Mouse (Mus musculus): ENCODE measurements around the gene Trpc4ap. TPM values are rescaled to one million over a fixed set of nuclear protein-coding genes. Genes with fewer than 3 reads are reported as not detected.

Trpc4ap gene
- total and polyA plus RNA-seq, 3 experiments, result 60.4 to 187 (median 161) TPM

GRCm38 (mm10) chr2:155681874-155682273 lies 10.3 kb downstream of the Trpc4ap start:
- DNase-seq (ENCODE audit: low read depth, low spot score), result no peak
- no peak for TF ChIP-seq TCF12 (IDR thresholded peaks at IDR 0.05; ENCODE audit: low read depth, low read length)
- TF ChIP-seq TBP (IDR thresholded peaks at IDR 0.05; ENCODE audit: low read depth, low read length), result no peak
- no peak for TF ChIP-seq RAD21 (IDR thresholded peaks at IDR 0.05; ENCODE audit: low read depth, low read length)
- no peak for TF ChIP-seq HCFC1 (IDR thresholded peaks at IDR 0.05; ENCODE audit: low read depth, low read length)
- no peak for TF ChIP-seq MYC (IDR thresholded peaks at IDR 0.05; ENCODE audit: low read depth, low read length)
- no peak for TF ChIP-seq POLR2A (IDR thresholded peaks at IDR 0.05; ENCODE audit: control insufficient read depth in 1 of 2, insufficient read depth in 1 of 2, low read depth in 1 of 2, low read length in 2 of 2, poor library complexity in 1 of 2)
- no peak for TF ChIP-seq ELF1 (IDR thresholded peaks at IDR 0.05; ENCODE audit: low read depth, low read length)
- TF ChIP-seq USF2 (IDR thresholded peaks at IDR 0.05; ENCODE audit: borderline replicate concordance in 1 of 2, insufficient read depth in 1 of 2, low read depth in 1 of 2, low read length in 2 of 2), result no peak
- TF ChIP-seq SMC3 (IDR thresholded peaks at IDR 0.05; ENCODE audit: low read depth, low read length), result no peak
- TF ChIP-seq MAX (IDR thresholded peaks at IDR 0.05; ENCODE audit: low read length), result no peak
- TF ChIP-seq ZKSCAN1 (IDR thresholded peaks at IDR 0.05; ENCODE audit: low read depth, low read length), result no peak
- TF ChIP-seq JUND (IDR thresholded peaks at IDR 0.05; ENCODE audit: low read depth, low read length), result no peak
- TF ChIP-seq POLR2AphosphoS5 (IDR thresholded peaks at IDR 0.05; ENCODE audit: borderline replicate concordance, low read depth, low read length), result no peak
- TF ChIP-seq UBTF (IDR thresholded peaks at IDR 0.05; ENCODE audit: borderline replicate concordance, insufficient read depth, low read depth, low read length), result no peak
- TF ChIP-seq ZMIZ1 (IDR thresholded peaks at IDR 0.05; ENCODE audit: low read depth, low read length), result no peak
- no peak for TF ChIP-seq ETS1 (IDR thresholded peaks at IDR 0.05; ENCODE audit: low read depth, low read length)
- TF ChIP-seq EP300 (IDR thresholded peaks at IDR 0.05; ENCODE audit: low read depth in 1 of 2, low read length in 2 of 2), result no peak
- no peaks in the 10 kb centered on the region for H3K27me3 ChIP-seq (ENCODE audit: control insufficient read depth in 1 of 2, insufficient read depth in 2 of 2, low read length in 2 of 2)
- H3K79me2 ChIP-seq (ENCODE audit: control insufficient read depth, insufficient read depth, low read length, poor library complexity), result peaks cover 25% of the 10 kb centered on the region
- no peak overlapping the region for H3K4me3 ChIP-seq (ENCODE audit: control insufficient read depth in 1 of 2, insufficient read depth in 1 of 2, low read depth in 2 of 2, low read length in 2 of 2)
- no peak overlapping the region for H3K27ac ChIP-seq (ENCODE audit: control insufficient read depth, low read depth, low read length)
- H3K9me3 ChIP-seq (replicated peaks; ENCODE audit: insufficient read depth, low read length), result no peaks in the 10 kb centered on the region
- no peak overlapping the region for H3K9ac ChIP-seq (ENCODE audit: control insufficient read depth, low read depth, low read length, poor library complexity, severe bottlenecking)
- H3K36me3 ChIP-seq (ENCODE audit: control insufficient read depth in 1 of 2, insufficient read depth in 2 of 2, low read length in 2 of 2), result peaks cover 0 to 7% of the 10 kb centered on the region in 2 experiments; a peak in 3 of 4 replicates
- H3K4me1 ChIP-seq (ENCODE audit: control insufficient read depth in 1 of 2, insufficient read depth in 2 of 2, low read length in 2 of 2), result peaks cover 0 to 3% of the 10 kb centered on the region in 2 experiments; a peak in 1 of 4 replicates

- Histone ChIP-seq H3K79me2 (ENCODE audit: control insufficient read depth, insufficient read depth, low read length, poor library complexity) (peaks cover 30% of the 10 kb centered on the region), H3K36me3 (ENCODE audit: control insufficient read depth in 1 of 2, insufficient read depth in 2 of 2, low read length in 2 of 2) (peaks cover 0 to 7% of the 10 kb centered on the region in 2 experiments; a peak in 3 of 4 replicates), H3K4me1 (ENCODE audit: control insufficient read depth in 1 of 2, insufficient read depth in 2 of 2, low read length in 2 of 2) (peaks cover 0 to 3% of the 10 kb centered on the region in 2 experiments; a peak in 1 of 4 replicates), H3K9me3 (replicated peaks; ENCODE audit: insufficient read depth, low read length) (no peaks in the 10 kb centered on the region), H3K27me3 (ENCODE audit: control insufficient read depth in 1 of 2, insufficient read depth in 2 of 2, low read length in 2 of 2) (no peaks in the 10 kb centered on the region), H3K9ac (ENCODE audit: control insufficient read depth, low read depth, low read length, poor library complexity, severe bottlenecking) (no peak overlapping the region), H3K27ac (ENCODE audit: control insufficient read depth, low read depth, low read length) (no peak overlapping the region), H3K4me3 (ENCODE audit: control insufficient read depth in 1 of 2, insufficient read depth in 1 of 2, low read depth in 2 of 2, low read length in 2 of 2) (no peak overlapping the region)
- no peak for DNase-seq (ENCODE audit: low read depth, low spot score)
- TF ChIP-seq ELF1 (IDR thresholded peaks at IDR 0.05; ENCODE audit: low read depth, low read length) (no peak), MAX (IDR thresholded peaks at IDR 0.05; ENCODE audit: low read length) (no peak), TBP (IDR thresholded peaks at IDR 0.05; ENCODE audit: low read depth, low read length) (no peak), CHD2 (IDR thresholded peaks at IDR 0.05; ENCODE audit: low read length) (no peak)
These were observed 11.0 kb downstream of the Trpc4ap start for GRCm38 (mm10) chr2:155681194-155681593.
